Mouse (Mus musculus) MEL (cell line): ENCODE measurements at regions not wholly inside any gene's neighbourhood (a gene's known extent, or its start where the extent isn't known, plus 50 kb on each side); places are given as distances from the start of the nearest gene placed in this dataset.

Source experiments
- BHLHE40 ChIP-seq: IDR thresholded peaks from 2 replicates; pipeline ENCODE4 v1.6.1; 2012; ENCODE audit warnings: low read depth, mild to moderate bottlenecking, inconsistent platforms, low read length, improper control_type of control experiment, borderline replicate concordance
- CTCF ChIP-seq, 3 experiments: IDR thresholded peaks in 2 of 3; conservative IDR thresholded peaks in 1 of 3; 2 replicates each; pipeline ENCODE4 v1.5.1; 2011 to 2012; ENCODE audit warnings: low read length in 3 of 3, low read depth in 2 of 3, mild to moderate bottlenecking in 2 of 3, improper control_type of control experiment in 1 of 3, inconsistent platforms in 1 of 3, mixed read lengths in 1 of 3, moderate library complexity in 1 of 3; ENCODE audit not compliant: control insufficient read depth in 1 of 3, insufficient read depth in 1 of 3, poor library complexity in 1 of 3, severe bottlenecking in 1 of 3
- EP300 ChIP-seq, 2 experiments: IDR thresholded peaks; 2 replicates each; pipeline ENCODE4 v1.6.1; 2011; ENCODE audit warnings: improper control_type of control experiment in 2 of 2, low read length in 2 of 2, low read depth in 1 of 2, mild to moderate bottlenecking in 1 of 2
- GATA1 ChIP-seq: IDR thresholded peaks from 2 replicates; pipeline ENCODE4 v1.6.1; 2011; ENCODE audit warnings: low read depth, low read length, improper control_type of control experiment
- MAX ChIP-seq: IDR thresholded peaks from 2 replicates; pipeline ENCODE4 v1.6.1; 2011; ENCODE audit warnings: low read length, improper control_type of control experiment
- NELFE ChIP-seq: IDR thresholded peaks from 2 replicates; pipeline ENCODE4 v1.6.1; 2011; ENCODE audit warnings: low read depth, low read length, improper control_type of control experiment
- NRF1 ChIP-seq: IDR thresholded peaks from 2 replicates; pipeline ENCODE4 v1.6.1; 2014; ENCODE audit warnings: low read depth, mild to moderate bottlenecking, inconsistent platforms, low read length, improper control_type of control experiment, moderate library complexity; ENCODE audit not compliant: poor library complexity, insufficient read depth, severe bottlenecking
- POLR2AphosphoS2 ChIP-seq: IDR thresholded peaks from 2 replicates; pipeline ENCODE4 v1.6.1; 2011; ENCODE audit warnings: low read length, improper control_type of control experiment
- POLR2AphosphoS5 ChIP-seq: IDR thresholded peaks from 2 replicates; pipeline ENCODE4 v1.6.1; 2012; ENCODE audit warnings: low read depth, borderline replicate concordance, mild to moderate bottlenecking, inconsistent platforms, low read length, moderate library complexity, mixed read lengths
- RCOR1 ChIP-seq: IDR thresholded peaks from 2 replicates; pipeline ENCODE4 v1.6.1; 2012; ENCODE audit warnings: low read depth, mild to moderate bottlenecking, inconsistent platforms, low read length, improper control_type of control experiment
- SMC3 ChIP-seq: IDR thresholded peaks from 2 replicates; pipeline ENCODE4 v1.6.1; 2011; ENCODE audit warnings: low read depth, low read length, improper control_type of control experiment
- TAL1 ChIP-seq: IDR thresholded peaks from 2 replicates; pipeline ENCODE4 v1.6.1; 2012; ENCODE audit warnings: mild to moderate bottlenecking, inconsistent platforms, low read length, moderate library complexity, mixed read lengths
- ZC3H11A ChIP-seq: IDR thresholded peaks from 2 replicates; pipeline ENCODE4 v1.6.1; 2012; ENCODE audit warnings: low read depth, mild to moderate bottlenecking, inconsistent platforms, low read length, improper control_type of control experiment

GRCm38 (mm10) chr13:35540433-35540832 is 119.2 kb upstream of the Cdyl start:
- TF ChIP-seq NRF1 (no peak), CTCF (IDR thresholded peaks at IDR 0.05 in 2 of 3, conservative IDR thresholded peaks at IDR 0.05 in 1 of 3; ENCODE audit: control insufficient read depth in 1 of 3, insufficient read depth in 1 of 3, low read depth in 2 of 3, low read length in 3 of 3, poor library complexity in 1 of 3, severe bottlenecking in 1 of 3) (no peak), GATA1 (no peak), ZC3H11A (no peak), SMC3 (no peak), EP300 (IDR thresholded peaks at IDR 0.05; ENCODE audit: low read depth in 1 of 2, low read length in 2 of 2) (no peak), MAX (no peak), RCOR1 (no peak), NELFE (no peak), TAL1 (no peak), POLR2AphosphoS2 (no peak), BHLHE40 (no peak), POLR2AphosphoS5 (no peak)
